Mouse (Mus musculus): ENCODE results near the gene Rwdd2a. TPM values are rescaled to one million over a fixed set of nuclear protein-coding genes. Genes with fewer than 3 reads are reported as not detected.
A peak's percentile ranks its signal among the peaks of the same experiment; 100 is the strongest.

Rwdd2a gene
- 37.7 and 42.6 TPM in 2 replicates for polyA plus RNA-seq (2015; fragmentation: Nextera tagmentation; extraction: Ambion mirVana)

GRCm38 (mm10) chr9:86571540-86572135 is at the start of gene Rwdd2a, which contains the start of gene Pgm3:
TSS of gene Rwdd2a (plus strand) at chr9:86571991.
TSS of gene Pgm3 (minus strand) at chr9:86571842.
- Histone ChIP-seq H3K36me3 (peaks cover 21% of the 10 kb centered on the region), H3K4me3 (replicated peaks) (peak within 1 kb of the TSS; percentile 85), H3K27ac (replicated peaks) (peak within 1 kb of the TSS; percentile 82), H3K9ac (replicated peaks) (peak within 1 kb of the TSS; percentile 73), H3K27me3 (replicated peaks) (no peaks in the 10 kb centered on the region), H3K4me1 (peaks cover 25% of the 10 kb centered on the region), H3K9me3 (replicated peaks) (no peaks in the 10 kb centered on the region), H3K4me2 (peak within 1 kb of the TSS; percentile 97)
- peak; percentile 98 for ATAC-seq (ENCODE audit: low FRiP score)
- under 1% methylated on average over 58 of the region's 59 CpGs for WGBS

GRCm38 (mm10) chr9:86522335-86522734 is 49.5 kb upstream of the Rwdd2a start:
- no peak overlapping the region for H3K4me2 ChIP-seq
- no peak for ATAC-seq (ENCODE audit: low FRiP score)
- no peak overlapping the region for H3K27ac ChIP-seq (replicated peaks)
- H3K4me1 ChIP-seq, result no peaks in the 10 kb centered on the region
- no peaks in the 10 kb centered on the region for H3K9me3 ChIP-seq (replicated peaks)
- no peak overlapping the region for H3K4me3 ChIP-seq (replicated peaks)
- H3K27me3 ChIP-seq (replicated peaks), result no peaks in the 10 kb centered on the region
- H3K36me3 ChIP-seq, result peaks cover 62% of the 10 kb centered on the region
- H3K9ac ChIP-seq (replicated peaks), result no peak overlapping the region

- no peaks in the 10 kb centered on the region for H3K9me3 ChIP-seq (replicated peaks)
- no peak overlapping the region for H3K4me2 ChIP-seq
- peaks cover 49% of the 10 kb centered on the region for H3K36me3 ChIP-seq
- no peak for ATAC-seq (ENCODE audit: low FRiP score)
- no peaks in the 10 kb centered on the region for H3K4me1 ChIP-seq
- H3K9ac ChIP-seq (replicated peaks), result no peak overlapping the region
- WGBS, result 57% methylated on average over 2 of the region's 2 CpGs
- H3K27me3 ChIP-seq (replicated peaks), result no peaks in the 10 kb centered on the region
- H3K4me3 ChIP-seq (replicated peaks), result no peak overlapping the region
- H3K27ac ChIP-seq (replicated peaks), result no peak overlapping the region
Measured at GRCm38 (mm10) chr9:86525600-86525999, 46.2 kb upstream of the Rwdd2a start.

DNA sequence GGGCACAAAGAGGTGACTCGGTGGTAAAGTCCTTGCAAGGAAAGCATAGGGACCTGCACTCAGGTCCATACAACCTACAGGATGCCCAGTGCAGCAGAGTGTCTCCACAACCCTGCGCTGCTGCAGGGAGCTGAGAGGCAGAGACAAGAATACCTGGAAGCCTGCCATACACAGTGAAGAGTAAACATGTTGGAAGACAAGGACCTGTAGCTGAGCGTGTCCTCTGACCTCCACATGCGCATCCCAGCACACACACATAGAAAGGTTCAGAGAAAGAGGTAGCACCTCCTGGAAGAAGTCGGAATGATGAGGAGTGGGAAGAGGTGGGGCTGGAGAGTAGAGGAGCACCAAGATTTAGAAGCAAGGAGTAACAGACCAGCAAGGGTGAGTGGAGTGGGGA is 37.7 kb upstream of the Rwdd2a start:
- H3K4me1 ChIP-seq, result no peaks in the 10 kb centered on the region
- no peak overlapping the region for H3K4me3 ChIP-seq (replicated peaks)
- H3K4me2 ChIP-seq, result no peak overlapping the region
- H3K27ac ChIP-seq (replicated peaks), result no peak overlapping the region
- ATAC-seq (ENCODE audit: low FRiP score), result no peak
- H3K36me3 ChIP-seq, result peaks cover 40% of the 10 kb centered on the region
- WGBS, result 95% methylated on average over 5 of the region's 5 CpGs
- H3K27me3 ChIP-seq (replicated peaks), result no peaks in the 10 kb centered on the region
- H3K9me3 ChIP-seq (replicated peaks), result no peaks in the 10 kb centered on the region
- no peak overlapping the region for H3K9ac ChIP-seq (replicated peaks)

DNA sequence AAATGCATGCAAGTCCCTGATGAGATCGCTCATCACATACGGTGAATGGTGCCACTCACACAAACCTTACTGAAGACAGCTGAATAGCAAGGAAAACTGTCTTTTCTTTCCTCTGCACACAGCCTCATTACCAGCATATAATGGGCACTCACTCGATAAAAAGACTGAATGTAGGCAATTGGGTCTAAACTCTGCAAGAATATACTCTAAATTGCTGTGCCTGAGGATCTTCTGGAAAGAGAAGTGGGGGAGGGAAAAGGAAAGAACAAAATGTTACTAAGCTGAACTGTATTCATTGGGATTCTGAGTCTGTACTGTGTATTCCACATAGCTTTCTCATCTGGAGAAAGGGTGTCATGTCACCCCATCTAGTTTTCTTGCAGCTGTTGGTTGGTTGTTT is 28.3 kb upstream of the Rwdd2a start:
- H3K27ac ChIP-seq (replicated peaks), result no peak overlapping the region
- no peaks in the 10 kb centered on the region for H3K27me3 ChIP-seq (replicated peaks)
- peaks cover 56% of the 10 kb centered on the region for H3K36me3 ChIP-seq
- no peaks in the 10 kb centered on the region for H3K9me3 ChIP-seq (replicated peaks)
- ATAC-seq (ENCODE audit: low FRiP score), result no peak
- 90% methylated on average over 3 of the region's 3 CpGs for WGBS
- no peak overlapping the region for H3K4me2 ChIP-seq
- no peak overlapping the region for H3K9ac ChIP-seq (replicated peaks)
- H3K4me3 ChIP-seq (replicated peaks), result no peak overlapping the region
- H3K4me1 ChIP-seq, result no peaks in the 10 kb centered on the region

GRCm38 (mm10) chr9:86544559-86544958 is 27.2 kb upstream of the Rwdd2a start:
- Histone ChIP-seq H3K27ac (replicated peaks) (no peak overlapping the region), H3K27me3 (replicated peaks) (no peaks in the 10 kb centered on the region), H3K4me1 (no peaks in the 10 kb centered on the region), H3K9ac (replicated peaks) (no peak overlapping the region), H3K4me3 (replicated peaks) (no peak overlapping the region), H3K9me3 (replicated peaks) (no peaks in the 10 kb centered on the region), H3K36me3 (peaks cover 65% of the 10 kb centered on the region), H3K4me2 (no peak overlapping the region)
- ATAC-seq (ENCODE audit: low FRiP score), result no peak
- 80% methylated on average over 1 of the region's 1 CpGs for WGBS

- Histone ChIP-seq H3K4me1 (no peaks in the 10 kb centered on the region), H3K9ac (replicated peaks) (no peak overlapping the region), H3K9me3 (replicated peaks) (no peaks in the 10 kb centered on the region), H3K4me3 (replicated peaks) (no peak overlapping the region), H3K36me3 (peaks cover 74% of the 10 kb centered on the region), H3K27me3 (replicated peaks) (no peaks in the 10 kb centered on the region), H3K27ac (replicated peaks) (no peak overlapping the region), H3K4me2 (no peak overlapping the region)
- WGBS, result 92% methylated on average over 5 of the region's 5 CpGs
- no peak for ATAC-seq (ENCODE audit: low FRiP score)
Measured at GRCm38 (mm10) chr9:86549637-86550162, 22.1 kb upstream of the Rwdd2a start.

DNA sequence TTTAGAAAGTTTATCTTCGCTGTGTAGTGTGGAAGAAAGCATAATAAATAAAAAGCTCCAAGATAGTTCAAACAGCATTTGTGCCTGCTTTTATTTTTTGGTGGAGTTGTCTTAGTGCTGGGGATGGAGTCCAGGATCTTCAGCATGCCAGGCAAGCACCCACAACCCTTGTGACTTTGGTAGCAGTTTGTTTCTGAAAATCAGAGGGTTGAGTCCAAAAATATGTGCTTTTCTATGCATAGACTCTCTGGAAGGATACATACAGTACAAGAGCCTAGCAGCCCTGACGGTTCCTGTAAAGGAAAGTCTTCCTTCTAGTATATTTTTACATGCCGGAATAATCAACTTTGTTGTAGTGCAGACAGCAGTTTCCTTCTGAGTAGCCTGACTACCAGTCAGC is 21.1 kb upstream of the Rwdd2a start:
- WGBS, result 94% methylated on average over 3 of the region's 3 CpGs
- H3K36me3 ChIP-seq, result peaks cover 71% of the 10 kb centered on the region

GRCm38 (mm10) chr9:86553886-86554285 is 17.9 kb upstream of the Rwdd2a start:
- Histone ChIP-seq H3K27me3 (replicated peaks) (no peaks in the 10 kb centered on the region), H3K4me1 (no peaks in the 10 kb centered on the region), H3K9ac (replicated peaks) (no peak overlapping the region), H3K9me3 (replicated peaks) (no peaks in the 10 kb centered on the region), H3K4me2 (no peak overlapping the region), H3K36me3 (peaks cover 74% of the 10 kb centered on the region), H3K27ac (replicated peaks) (no peak overlapping the region), H3K4me3 (replicated peaks) (no peak overlapping the region)
- no peak for ATAC-seq (ENCODE audit: low FRiP score)
- WGBS, result 88% methylated on average over 9 of the region's 9 CpGs

More for the DNA sequence above, 21.1 kb upstream of the Rwdd2a start:
- no peak for ATAC-seq (ENCODE audit: low FRiP score)
- H3K27me3 ChIP-seq (replicated peaks), result no peaks in the 10 kb centered on the region
- H3K4me2 ChIP-seq, result no peak overlapping the region
- H3K4me3 ChIP-seq (replicated peaks), result no peak overlapping the region
- H3K9ac ChIP-seq (replicated peaks), result no peak overlapping the region
- H3K4me1 ChIP-seq, result no peaks in the 10 kb centered on the region
- no peaks in the 10 kb centered on the region for H3K9me3 ChIP-seq (replicated peaks)
- H3K27ac ChIP-seq (replicated peaks), result no peak overlapping the region

GRCm38 (mm10) chr9:86554641-86555040 is 17.1 kb upstream of the Rwdd2a start:
- no peaks in the 10 kb centered on the region for H3K27me3 ChIP-seq (replicated peaks)
- ATAC-seq (ENCODE audit: low FRiP score), result no peak
- WGBS, result 93% methylated on average over 4 of the region's 4 CpGs

DNA sequence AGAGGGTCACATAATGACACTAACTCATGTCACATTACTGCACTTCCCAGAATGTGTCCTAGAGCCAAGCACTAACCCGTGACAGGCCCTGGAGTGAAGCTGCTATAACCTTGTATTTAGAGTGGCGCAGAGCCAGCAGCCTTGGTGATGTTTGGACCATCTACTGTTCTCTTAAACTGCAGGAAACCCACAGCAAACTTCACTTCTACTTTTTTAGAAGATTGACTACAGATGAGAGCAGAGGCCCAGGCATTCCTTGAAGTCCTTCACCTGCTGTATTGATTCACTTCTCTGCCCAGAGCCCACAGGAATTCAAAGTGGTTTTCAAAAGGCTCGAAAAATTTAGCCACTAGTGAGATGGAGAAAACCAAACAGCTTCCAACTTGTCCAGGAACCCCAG is 11.2 kb upstream of the Rwdd2a start:
- Histone ChIP-seq H3K9ac (replicated peaks) (no peak overlapping the region), H3K36me3 (peaks cover 74% of the 10 kb centered on the region), H3K4me1 (no peaks in the 10 kb centered on the region), H3K27me3 (replicated peaks) (no peaks in the 10 kb centered on the region), H3K4me3 (replicated peaks) (no peak overlapping the region), H3K27ac (replicated peaks) (no peak overlapping the region), H3K9me3 (replicated peaks) (no peaks in the 10 kb centered on the region), H3K4me2 (no peak overlapping the region)
- ATAC-seq (ENCODE audit: low FRiP score), result no peak
- 84% methylated on average over 3 of the region's 3 CpGs for WGBS

More at GRCm38 (mm10) chr9:86554641-86555040, 17.1 kb upstream of the Rwdd2a start:
- H3K4me2 ChIP-seq, result no peak overlapping the region
- no peak overlapping the region for H3K9ac ChIP-seq (replicated peaks)
- peaks cover 76% of the 10 kb centered on the region for H3K36me3 ChIP-seq
- no peak overlapping the region for H3K27ac ChIP-seq (replicated peaks)
- H3K9me3 ChIP-seq (replicated peaks), result no peaks in the 10 kb centered on the region
- no peak overlapping the region for H3K4me3 ChIP-seq (replicated peaks)
- no peaks in the 10 kb centered on the region for H3K4me1 ChIP-seq

GRCm38 (mm10) chr9:86569314-86569910 is 2.4 kb upstream of the Rwdd2a start:
- WGBS, result 79% methylated on average over 3 of the region's 3 CpGs

More at GRCm38 (mm10) chr9:86569314-86569910, 2.4 kb upstream of the Rwdd2a start:
- no peak overlapping the region for H3K9ac ChIP-seq (replicated peaks)
- ATAC-seq (ENCODE audit: low FRiP score), result no peak
- peaks cover 37% of the 10 kb centered on the region for H3K36me3 ChIP-seq
- no peak overlapping the region for H3K27ac ChIP-seq (replicated peaks)
- no peaks in the 10 kb centered on the region for H3K9me3 ChIP-seq (replicated peaks)
- H3K4me2 ChIP-seq, result no peak overlapping the region
- H3K4me1 ChIP-seq, result peaks cover 25% of the 10 kb centered on the region
- H3K4me3 ChIP-seq (replicated peaks), result no peak overlapping the region
- H3K27me3 ChIP-seq (replicated peaks), result no peaks in the 10 kb centered on the region
